ENCODE assay signal across 8 mouse cellular contexts in genomic region chr6:67535005-67535776, GRCm38 (mm10). TPM values are rescaled to one million over a fixed set of nuclear protein-coding genes. Genes with fewer than 3 reads are reported as not detected.
A peak's percentile ranks its signal among the peaks of the same experiment; 100 is the strongest.
DNase-seq lines count a peak whose midpoint lies in the region; ATAC-seq and TF ChIP-seq lines count a peak whose summit lies in the region.

No protein-coding gene starts in this region.

- no peak overlapping the region for H3K27ac ChIP-seq in forebrain, embryonic 10.5 days
- H3K27ac ChIP-seq in stomach, embryonic 15.5 days: no peak overlapping the region; the same call in 1 of the 2 replicates
- no peak overlapping the region for H3K27ac ChIP-seq in gastrocnemius, adult 2 months

- ATAC-seq in stomach, embryonic 15.5 days (ENCODE audit: insufficient read depth, low FRiP score, low read depth): no peak; the same call in 1 of the 2 replicates
- ATAC-seq in frontal cortex, adult (ENCODE audit: low TSS enrichment): no peak

- H3K4me2 ChIP-seq in stomach, embryonic 15.5 days: peak overlapping the region; percentile 75

- H3K9ac ChIP-seq in stomach, embryonic 15.5 days: no peak overlapping the region

- H3K9me3 ChIP-seq in forebrain, embryonic 10.5 days: no peaks in the 10 kb centered on the region
- peaks cover 12% of the 10 kb centered on the region for H3K9me3 ChIP-seq in megakaryocyte, embryonic 14.5 days
- H3K9me3 ChIP-seq in stomach, embryonic 15.5 days: no peaks in the 10 kb centered on the region

- peaks cover 28% of the 10 kb centered on the region for H3K4me1 ChIP-seq in forebrain, embryonic 10.5 days
- peaks cover 24% of the 10 kb centered on the region for H3K4me1 ChIP-seq in megakaryocyte, embryonic 14.5 days
- H3K4me1 ChIP-seq in stomach, embryonic 15.5 days: peaks cover 4% of the 10 kb centered on the region; the same call in 1 of the 2 replicates

- H3K36me3 ChIP-seq in forebrain, embryonic 10.5 days (replicated peaks): no peaks in the 10 kb centered on the region
- no peaks in the 10 kb centered on the region for H3K36me3 ChIP-seq in megakaryocyte, embryonic 14.5 days (replicated peaks; ENCODE audit: low read length)
- H3K36me3 ChIP-seq in stomach, embryonic 15.5 days: no peaks in the 10 kb centered on the region

- peak overlapping the region; percentile 54 for H3K4me3 ChIP-seq in forebrain, embryonic 10.5 days
- H3K4me3 ChIP-seq in megakaryocyte, embryonic 14.5 days (replicated peaks): peak overlapping the region; percentile 90
- peak overlapping the region; percentile 44 for H3K4me3 ChIP-seq in stomach, embryonic 15.5 days (replicated peaks)
- H3K4me3 ChIP-seq in gastrocnemius, adult 2 months: no peak overlapping the region

- intact Hi-C loops in gastrocnemius, adult 2 months (cut with DNase I): no loop called here

- WGBS in forebrain, embryonic 10.5 days: 2% methylated on average over 62 of the region's 62 CpGs
- WGBS in stomach, embryonic 15.5 days: under 1% methylated on average over 62 of the region's 62 CpGs

- H3K27me3 ChIP-seq in forebrain, embryonic 10.5 days (ENCODE audit: poor library complexity, severe bottlenecking): peaks cover 71% of the 10 kb centered on the region
- peaks cover 43% of the 10 kb centered on the region for H3K27me3 ChIP-seq in megakaryocyte, embryonic 14.5 days (replicated peaks)
- peaks cover 35% of the 10 kb centered on the region for H3K27me3 ChIP-seq in stomach, embryonic 15.5 days (replicated peaks)

- TF ChIP-seq CTCF in gastrocnemius, adult 2 months (IDR thresholded peaks at IDR 0.05): no peak

- peak; percentile 6 to 39 for DNase-seq in urinary bladder, adult 18-20 months (ENCODE audit: low spot score in 2 of 2)
- no peak for DNase-seq in urinary bladder, adult 2 months (ENCODE audit: low spot score)
- peak; percentile 54 for DNase-seq in forebrain, embryonic 10.5 days (ENCODE audit: extremely low spot score, low spot score)
- DNase-seq in kidney, postnatal 14 days: peak; percentile 32
- DNase-seq in gastrocnemius, adult 2 months: no peak

RNA-seq across cellular contexts. Expression of gene Tacstd2, which starts 0.4 kb away (rescaled TPM):
- polyA plus RNA-seq in urinary bladder, adult 2 months (2012; rRNA removed): 112 and 119 TPM in 2 replicates
- polyA plus RNA-seq in forebrain, embryonic 10.5 days (2016; fragmentation: Nextera tagmentation; extraction: Ambion mirVana): 2.8 and 4.3 TPM in 2 replicates
- polyA plus RNA-seq in megakaryocyte, embryonic 14.5 days (2012; ENCODE audit: insufficient read depth, low replicate concordance): 1.6 TPM in 1 of 2 replicates, not detected in the other
- 63.6 and 94.7 TPM in 2 replicates for polyA plus RNA-seq in stomach, embryonic 15.5 days (2015; fragmentation: Nextera tagmentation; extraction: Ambion mirVana)
- total RNA-seq in gastrocnemius, adult 2 months (2021): not detected

RNA-seq across cellular contexts. Expression of gene Il23r, which starts 43.5 kb away (rescaled TPM):
- 0.10 and 0.18 TPM in 2 replicates for polyA plus RNA-seq in urinary bladder, adult 2 months (2012; rRNA removed)
- not detected in 2 replicates for polyA plus RNA-seq in forebrain, embryonic 10.5 days (2016; fragmentation: Nextera tagmentation; extraction: Ambion mirVana)
- not detected in 2 replicates for polyA plus RNA-seq in megakaryocyte, embryonic 14.5 days (2012; ENCODE audit: insufficient read depth, low replicate concordance)
- polyA plus RNA-seq in stomach, embryonic 15.5 days (2015; fragmentation: Nextera tagmentation; extraction: Ambion mirVana): 0.12 and 0.17 TPM in 2 replicates
- not detected for total RNA-seq in gastrocnemius, adult 2 months (2021)

Comparison
In these comparisons a context has a peak if more than half of its experiments do, and no peak if none do; other contexts are left out.
1. DNase-seq: peak in urinary bladder, adult 18-20 months (2 of 2), forebrain, embryonic 10.5 days (single experiment) and kidney, postnatal 14 days (single experiment); none in urinary bladder, adult 2 months (single experiment) and gastrocnemius, adult 2 months (single experiment).
2. RNA of gene Tacstd2, which starts 0.4 kb away (polyA plus RNA-seq): 112 to 119 TPM in urinary bladder, adult 2 months and 63.6 to 94.7 TPM in stomach, embryonic 15.5 days; 2.8 to 4.3 TPM in forebrain, embryonic 10.5 days and 1.6 TPM in megakaryocyte, embryonic 14.5 days; every median in the first group is over 10 times any median in the second.